Mouse (Mus musculus) adrenal gland, adult (tissue): ENCODE results near the gene Tbrg1.
A peak's percentile ranks its signal among the peaks of the same experiment; 100 is the strongest.

Source experiments
- DNase-seq, 2 experiments: peaks; one replicate each; pipeline ENCODE4 v3.0.0; 2022 to 2023; ENCODE audit warnings: low spot score in 1 of 2; ENCODE audit not compliant: inconsistent age in 2 of 2

Tbrg1 gene

GRCm38 (mm10) chr9:37656931-37657481 lies at the start of gene Tbrg1:
Gene Tbrg1 (minus strand): TSS chr9:37657312.
- peak; percentile 88 to 96 for DNase-seq

- peak in 1 of 2 experiments; percentile 63 for DNase-seq
Observed at GRCm38 (mm10) chr9:37689970-37690686, 33.0 kb upstream of the Tbrg1 start.

- peak in 1 of 2 experiments; percentile 29 for DNase-seq
Observed at GRCm38 (mm10) chr9:37687941-37688303, 30.8 kb upstream of the Tbrg1 start.

- peak in 1 of 2 experiments; percentile 43 for DNase-seq
Observed at GRCm38 (mm10) chr9:37687288-37687940, 30.3 kb upstream of the Tbrg1 start.

GRCm38 (mm10) chr9:37681123-37681522 lies 24.0 kb upstream of the Tbrg1 start:
- DNase-seq, result no peak

- DNase-seq, result no peak
Observed at GRCm38 (mm10) chr9:37675287-37675686, 18.2 kb upstream of the Tbrg1 start.

GRCm38 (mm10) chr9:37670261-37670660 lies 13.1 kb upstream of the Tbrg1 start:
- DNase-seq, result no peak

- DNase-seq, result no peak
Observed at GRCm38 (mm10) chr9:37669678-37670077, 12.6 kb upstream of the Tbrg1 start.

GRCm38 (mm10) chr9:37669115-37669514 lies 12.0 kb upstream of the Tbrg1 start, which contains the start of gene Panx3:
Gene Panx3 (minus strand): TSS chr9:37669235.
- DNase-seq, result peak in 1 of 2 experiments; percentile 41

GRCm38 (mm10) chr9:37666045-37666444 lies 8.9 kb upstream of the Tbrg1 start:
- no peak for DNase-seq

GRCm38 (mm10) chr9:37664604-37665003 lies 7.5 kb upstream of the Tbrg1 start:
- no peak for DNase-seq

- no peak for DNase-seq
Observed at GRCm38 (mm10) chr9:37663210-37663609, 6.1 kb upstream of the Tbrg1 start.

- DNase-seq, result no peak
Observed at GRCm38 (mm10) chr9:37659413-37659812, 2.3 kb upstream of the Tbrg1 start.

- peak in 1 of 2 experiments; percentile 19 for DNase-seq
Observed at GRCm38 (mm10) chr9:37656439-37656881, 652 bp downstream of the Tbrg1 start.

- no peak for DNase-seq
Observed at GRCm38 (mm10) chr9:37655961-37656360, 1.2 kb downstream of the Tbrg1 start.

- no peak for DNase-seq
Observed at GRCm38 (mm10) chr9:37653836-37654235, 3.3 kb downstream of the Tbrg1 start.

GRCm38 (mm10) chr9:37650639-37651038 lies 6.5 kb downstream of the Tbrg1 start:
- DNase-seq, result no peak

GRCm38 (mm10) chr9:37646246-37646645 lies 10.9 kb downstream of the Tbrg1 start:
- DNase-seq, result no peak

GRCm38 (mm10) chr9:37638721-37639120 lies 18.4 kb downstream of the Tbrg1 start:
- DNase-seq, result no peak

GRCm38 (mm10) chr9:37636800-37637542 lies 20.1 kb downstream of the Tbrg1 start:
- DNase-seq, result peak; percentile 57 to 79

GRCm38 (mm10) chr9:37636335-37636734 lies 20.8 kb downstream of the Tbrg1 start:
- DNase-seq, result peak; percentile 55 to 80
